Mouse (Mus musculus) lung, adult 2 months (tissue): ENCODE results near the gene Pitpnb.

Experiments used
- CTCF ChIP-seq: fragments of 200-500 bp; IDR thresholded peaks from 2 replicates; pipeline ENCODE4 v1.5.1; 2011; ENCODE audit warnings: mild to moderate bottlenecking, low read length, control low read depth; ENCODE audit not compliant: insufficient read depth
- POLR2A ChIP-seq: fragments of 200-500 bp; IDR thresholded peaks from 2 replicates; pipeline ENCODE4 v1.6.1; 2011; ENCODE audit warnings: low read depth, mild to moderate bottlenecking, control low read depth, low read length, borderline replicate concordance; ENCODE audit errors: extremely low read depth

DNA sequence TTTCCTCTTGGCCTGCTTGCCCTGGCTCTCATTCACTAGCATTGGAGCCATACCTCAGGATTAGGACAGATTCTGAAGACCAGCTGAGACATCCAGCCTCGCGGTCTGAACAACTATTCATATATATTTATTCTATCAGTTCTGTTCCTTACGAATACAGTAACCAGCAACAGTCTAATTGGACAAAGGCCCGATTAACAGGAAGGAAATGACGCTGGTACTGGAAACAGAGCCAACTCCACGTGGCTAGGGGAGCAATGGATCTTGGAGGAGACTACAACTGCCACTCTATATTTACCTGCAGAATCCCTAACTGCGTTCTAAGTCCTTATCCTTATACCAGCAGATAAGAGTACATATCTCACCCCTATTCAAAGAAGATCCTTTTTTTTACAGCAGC, 3.1 kb upstream of the Pitpnb start:
- TF ChIP-seq CTCF (no peak), POLR2A (no peak)
